Comparison of ENCODE assay signal across 22 mouse cellular contexts in the genomic region with DNA sequence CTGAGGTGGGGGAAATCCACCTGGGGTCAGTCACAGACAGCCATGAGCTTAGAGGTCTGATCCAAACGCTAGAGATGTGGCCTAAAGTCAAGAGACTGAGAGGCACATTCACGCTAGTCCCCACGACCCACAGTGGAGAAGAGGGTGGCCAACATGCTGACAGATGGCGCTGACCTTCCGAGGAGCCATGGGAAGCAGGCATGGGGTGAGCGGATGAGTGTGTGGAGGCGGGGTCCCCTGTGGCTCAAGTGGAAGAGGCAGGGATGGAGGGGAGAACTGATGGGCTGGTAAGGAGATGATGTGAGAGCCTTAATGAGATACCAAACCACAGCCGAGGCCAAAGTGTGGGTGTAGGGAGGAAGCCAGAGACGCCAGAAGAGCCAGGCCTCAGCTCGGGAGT. TPM values are rescaled to one million over a fixed set of nuclear protein-coding genes. Genes with fewer than 3 reads are reported as not detected.
A peak's percentile ranks its signal among the peaks of the same experiment; 100 is the strongest.
DNase-seq lines count a peak whose midpoint lies in the region; ATAC-seq lines count a peak whose summit lies in the region.
"Had no signal": no experiment of that assay in that cellular context is flagged by ENCODE, and none has a peak within 500 bp of the region (broad histone marks: within the 10 kb centered on the region; RNA-seq: fewer than 3 reads in every experiment).

No protein-coding gene starts in this region.

- no peak for ATAC-seq in embryonic facial prominence, embryonic 13.5 days (ENCODE audit: insufficient number of reproducible peaks, insufficient read depth, low FRiP score, low TSS enrichment, low read depth)
- ATAC-seq in kidney, embryonic 15.5 days (replicated peaks; ENCODE audit: low FRiP score), result no peak
- no peak for ATAC-seq in inflammation-experienced regulatory T-cells, adult 6 months

- no peak overlapping the region for H3K27ac ChIP-seq in embryonic facial prominence, embryonic 13.5 days
- H3K27ac ChIP-seq in embryonic facial prominence, embryonic 10.5 days (replicated peaks), result no peak overlapping the region
- 0 out of 2 replicates have a peak overlapping the region, but pooled peaks have one; percentile 32 for H3K27ac ChIP-seq in kidney, embryonic 15.5 days
- H3K27ac ChIP-seq: embryonic facial prominence, embryonic 12.5 days; heart, embryonic 10.5 days; limb, embryonic 13.5 days; liver, embryonic 14.5 days; lung, embryonic 15.5 days; macrophage; midbrain, embryonic 12.5 days had no signal

- no peaks in the 10 kb centered on the region for H3K4me1 ChIP-seq in embryonic facial prominence, embryonic 13.5 days
- peaks cover 18% of the 10 kb centered on the region for H3K4me1 ChIP-seq in embryonic facial prominence, embryonic 10.5 days
- H3K4me1 ChIP-seq in kidney, embryonic 15.5 days, result peaks cover 40% of the 10 kb centered on the region

- 0 out of 2 replicates have a peak overlapping the region, but pooled peaks have one; percentile 16 for H3K9ac ChIP-seq in embryonic facial prominence, embryonic 13.5 days
- H3K9ac ChIP-seq in kidney, embryonic 15.5 days, result no peak overlapping the region
- H3K9ac ChIP-seq: embryonic facial prominence, embryonic 12.5 days; limb, embryonic 13.5 days; liver, embryonic 14.5 days; lung, embryonic 15.5 days; midbrain, embryonic 12.5 days; neural tube, embryonic 13.5 days had no signal

- no peaks in the 10 kb centered on the region for H3K27me3 ChIP-seq in embryonic facial prominence, embryonic 13.5 days
- H3K27me3 ChIP-seq in embryonic facial prominence, embryonic 10.5 days (replicated peaks; ENCODE audit: low read depth, poor library complexity, severe bottlenecking), result no peaks in the 10 kb centered on the region
- H3K27me3 ChIP-seq in kidney, embryonic 15.5 days, result no peaks in the 10 kb centered on the region
- H3K27me3 ChIP-seq: embryonic facial prominence, embryonic 12.5 days; limb, embryonic 13.5 days; lung, embryonic 15.5 days; midbrain, embryonic 12.5 days; neural tube, embryonic 13.5 days had no signal

- no peaks in the 10 kb centered on the region for H3K9me3 ChIP-seq in embryonic facial prominence, embryonic 13.5 days
- H3K9me3 ChIP-seq in embryonic facial prominence, embryonic 10.5 days, result no peaks in the 10 kb centered on the region
- no peaks in the 10 kb centered on the region for H3K9me3 ChIP-seq in kidney, embryonic 15.5 days (replicated peaks)
- H3K9me3 ChIP-seq: embryonic facial prominence, embryonic 12.5 days; heart, embryonic 10.5 days; limb, embryonic 13.5 days; lung, embryonic 15.5 days; midbrain, embryonic 12.5 days; neural tube, embryonic 13.5 days had no signal

- no peak for DNase-seq in embryonic facial prominence, embryonic 10.5 days (ENCODE audit: low spot score)
- DNase-seq in kidney, postnatal 10 days, result no peak
- peak; percentile 64 to 66 for DNase-seq in cerebellum, adult 18-20 months
- DNase-seq in cerebellum, postnatal 25 days, result peak; percentile 78
- DNase-seq in testis, postnatal 14 days (ENCODE audit: low spot score), result no peak
- DNase-seq: adrenal gland, postnatal 14 days; heart, postnatal 10 days; kidney, adult 8-10 months; kidney, postnatal 4 days; thymus, adult 18-20 months; thymus, postnatal 4 days had no signal

- WGBS in embryonic facial prominence, embryonic 13.5 days, result 93% methylated on average over 10 of the region's 10 CpGs
- 90% methylated on average over 10 of the region's 10 CpGs for WGBS in embryonic facial prominence, embryonic 10.5 days
- 81% methylated on average over 10 of the region's 10 CpGs for WGBS in kidney, embryonic 15.5 days

- H3K36me3 ChIP-seq in embryonic facial prominence, embryonic 13.5 days, result peaks cover 37% of the 10 kb centered on the region
- H3K36me3 ChIP-seq in embryonic facial prominence, embryonic 10.5 days (replicated peaks), result peaks cover 50% of the 10 kb centered on the region
- H3K36me3 ChIP-seq in kidney, embryonic 15.5 days, result peaks cover 20% of the 10 kb centered on the region

- H3K4me3 ChIP-seq in embryonic facial prominence, embryonic 13.5 days, result no peak overlapping the region
- H3K4me3 ChIP-seq in embryonic facial prominence, embryonic 10.5 days, result no peak overlapping the region
- H3K4me3 ChIP-seq in kidney, embryonic 15.5 days (replicated peaks), result no peak overlapping the region
- H3K4me3 ChIP-seq: embryonic facial prominence, embryonic 12.5 days; heart, embryonic 10.5 days; limb, embryonic 13.5 days; lung, embryonic 15.5 days; midbrain, embryonic 12.5 days; neural tube, embryonic 13.5 days had no signal

- no peak overlapping the region for H3K4me2 ChIP-seq in embryonic facial prominence, embryonic 13.5 days
- no peak overlapping the region for H3K4me2 ChIP-seq in kidney, embryonic 15.5 days
- H3K4me2 ChIP-seq: embryonic facial prominence, embryonic 12.5 days; limb, embryonic 13.5 days; lung, embryonic 15.5 days; midbrain, embryonic 12.5 days; neural tube, embryonic 13.5 days had no signal

RNA-seq across cellular contexts. Expression of gene Appl2, which starts 16.8 kb away (rescaled TPM):
- polyA plus RNA-seq in embryonic facial prominence, embryonic 13.5 days (2015; fragmentation: Nextera tagmentation; extraction: Ambion mirVana), result 58.4 and 74.4 TPM in 2 replicates
- 39.6 and 40.6 TPM in 2 replicates for polyA plus RNA-seq in embryonic facial prominence, embryonic 10.5 days (2016; fragmentation: Nextera tagmentation; extraction: Ambion mirVana)
- 42.9 and 44.8 TPM in 2 replicates for polyA plus RNA-seq in kidney, embryonic 15.5 days (2015; fragmentation: Nextera tagmentation; extraction: Ambion mirVana)
- polyA plus RNA-seq in inflammation-experienced regulatory T-cells, adult 6 months (2017; shearing (Covaris generic)), result 1 to 10 TPM; 4.7 to 5.7 (median 4.8) TPM

Comparison
In these comparisons a context has a peak if more than half of its experiments do, and no peak if none do; other contexts are left out.
1. DNase-seq: peak in cerebellum, adult 18-20 months (2 of 2) and cerebellum, postnatal 25 days (2 of 2); none in embryonic facial prominence, embryonic 10.5 days (single experiment), kidney, postnatal 10 days (single experiment) and testis, postnatal 14 days (single experiment).